Mouse (Mus musculus): ENCODE measurements around the gene Slc24a3.

- no peak for TF ChIP-seq CTCF (IDR thresholded peaks at IDR 0.05; ENCODE audit: borderline replicate concordance, extremely low read depth, insufficient read depth, insufficient read length)
- no peak for TF ChIP-seq POLR2A (IDR thresholded peaks at IDR 0.05; ENCODE audit: borderline replicate concordance, extremely low read depth, insufficient read depth, insufficient read length, poor library complexity, severe bottlenecking)
Measured at GRCm38 (mm10) chr2:145462253-145462652, 294.7 kb downstream of the Slc24a3 start.

Data from brain, embryonic 14.5 days (tissue).